Mouse (Mus musculus) kidney, embryonic 15.5 days (tissue): ENCODE data around the gene Rb1. TPM values are rescaled to one million over a fixed set of nuclear protein-coding genes. Genes with fewer than 3 reads are reported as not detected.

Experiments used
- ATAC-seq: fragments of 200-750 bp; cut with Nextera tagmentation; replicated peaks from 2 replicates; pipeline ENCODE4 v1.8.0; 2017; ENCODE audit warnings: moderate TSS enrichment; ENCODE audit not compliant: low FRiP score
- H3K27ac ChIP-seq: fragments of 300-500 bp; sonication (generic); 2 replicates; pipeline ENCODE4 v1.5.1; 2015; ENCODE audit warnings: mild to moderate bottlenecking, inconsistent platforms
- H3K27me3 ChIP-seq: fragments of 300-500 bp; sonication (generic); 2 replicates; pipeline ENCODE4 v1.6.1; 2015; ENCODE audit warnings: inconsistent platforms
- H3K36me3 ChIP-seq: fragments of 300-500 bp; sonication (generic); 2 replicates; pipeline ENCODE4 v1.6.1; 2015; ENCODE audit warnings: inconsistent platforms
- H3K4me1 ChIP-seq: fragments of 300-500 bp; sonication (generic); 2 replicates; pipeline ENCODE4 v1.6.1; 2015; ENCODE audit warnings: inconsistent platforms
- H3K4me2 ChIP-seq: fragments of 300-500 bp; sonication (generic); 2 replicates; pipeline ENCODE4 v1.6.1; 2015; ENCODE audit warnings: moderate library complexity, mild to moderate bottlenecking, inconsistent platforms
- H3K4me3 ChIP-seq: fragments of 300-500 bp; sonication (generic); replicated peaks from 2 replicates; pipeline ENCODE4 v1.5.1; 2015; ENCODE audit warnings: mild to moderate bottlenecking, inconsistent platforms
- H3K9ac ChIP-seq: fragments of 300-500 bp; sonication (generic); 2 replicates; pipeline ENCODE4 v1.6.1; 2015; ENCODE audit warnings: mild to moderate bottlenecking, inconsistent platforms
- H3K9me3 ChIP-seq: fragments of 300-500 bp; sonication (generic); replicated peaks from 2 replicates; pipeline ENCODE4 v1.6.1; 2016; ENCODE audit warnings: inconsistent platforms
- WGBS: fragments of 180-500 bp; shearing (Covaris S2); methylation state at CpG from one replicate; pipeline ENCODE4 v1.1.7; 2015; ENCODE audit warnings: mixed read lengths; 5-methylcytosine and 5-hydroxymethylcytosine counted together
- polyA plus RNA-seq: library from polyadenylated mRNA; unstranded; fragments of >200 nt; fragmentation: Nextera tagmentation; extraction: Ambion mirVana; gene quantifications from 2 replicates; pipeline ENCODE4 v1.2.1, GENCODE M21; 2015

Rb1 gene
- polyA plus RNA-seq, 1 experiment from 2014 or later, result 16.2 TPM

GRCm38 (mm10) chr14:73363782-73364181, 38.2 kb upstream of the Rb1 start:
- Histone ChIP-seq H3K4me2 (no peak overlapping the region), H3K4me1 (0 out of 2 replicates have a peak, but pooled peaks cover 4% of the 10 kb centered on the region), H3K4me3 (no peak overlapping the region), H3K27me3 (no peaks in the 10 kb centered on the region), H3K27ac (no peak overlapping the region), H3K36me3 (peaks cover 97% of the 10 kb centered on the region), H3K9me3 (no peaks in the 10 kb centered on the region), H3K9ac (no peak overlapping the region)
- ATAC-seq, result no peak
- WGBS, result 95% methylated on average over 11 of the region's 11 CpGs

- H3K4me3 ChIP-seq, result no peak overlapping the region
- WGBS, result 94% methylated on average over 8 of the region's 8 CpGs
- peaks cover 11% of the 10 kb centered on the region; the same call in 1 of the 2 replicates for H3K4me1 ChIP-seq
- H3K36me3 ChIP-seq, result peaks cover 66% of the 10 kb centered on the region
- ATAC-seq, result no peak
- no peaks in the 10 kb centered on the region for H3K9me3 ChIP-seq
- no peaks in the 10 kb centered on the region for H3K27me3 ChIP-seq
- no peak overlapping the region for H3K4me2 ChIP-seq
- no peak overlapping the region for H3K9ac ChIP-seq
- no peak overlapping the region for H3K27ac ChIP-seq
These were observed 29.1 kb upstream of the Rb1 start for GRCm38 (mm10) chr14:73354700-73355099.

GRCm38 (mm10) chr14:73351118-73351517, 25.5 kb upstream of the Rb1 start:
- 81% methylated on average over 5 of the region's 5 CpGs for WGBS
- Histone ChIP-seq H3K9me3 (no peaks in the 10 kb centered on the region), H3K9ac (no peak overlapping the region), H3K27ac (peak overlapping the region; percentile 82), H3K36me3 (peaks cover 30% of the 10 kb centered on the region), H3K4me1 (peaks cover 19% of the 10 kb centered on the region), H3K4me3 (no peak overlapping the region), H3K27me3 (no peaks in the 10 kb centered on the region), H3K4me2 (no peak overlapping the region)
- ATAC-seq, result peak; percentile 57

GRCm38 (mm10) chr14:73350029-73350428, 24.4 kb upstream of the Rb1 start:
- ATAC-seq, result no peak
- no peaks in the 10 kb centered on the region for H3K9me3 ChIP-seq
- H3K4me1 ChIP-seq, result peaks cover 19% of the 10 kb centered on the region
- no peak overlapping the region for H3K4me3 ChIP-seq
- no peak overlapping the region for H3K4me2 ChIP-seq
- peaks cover 20% of the 10 kb centered on the region for H3K36me3 ChIP-seq
- H3K27me3 ChIP-seq, result no peaks in the 10 kb centered on the region
- H3K27ac ChIP-seq, result peak overlapping the region; percentile 82
- WGBS, result 60% methylated on average over 1 of the region's 1 CpGs
- no peak overlapping the region for H3K9ac ChIP-seq

GRCm38 (mm10) chr14:73349061-73349670, 23.5 kb upstream of the Rb1 start:
- Histone ChIP-seq H3K4me1 (peaks cover 19% of the 10 kb centered on the region), H3K4me3 (no peak overlapping the region), H3K27me3 (no peaks in the 10 kb centered on the region), H3K9ac (no peak overlapping the region), H3K27ac (peak overlapping the region; percentile 64), H3K36me3 (peaks cover 14% of the 10 kb centered on the region; the same call in 1 of the 2 replicates), H3K4me2 (no peak overlapping the region), H3K9me3 (no peaks in the 10 kb centered on the region)
- WGBS, result 43% methylated on average over 7 of the region's 7 CpGs
- ATAC-seq, result no peak

GRCm38 (mm10) chr14:73347302-73347701, 21.7 kb upstream of the Rb1 start:
- WGBS, result 55% methylated on average over 9 of the region's 9 CpGs
- Histone ChIP-seq H3K4me3 (no peak overlapping the region), H3K4me2 (no peak overlapping the region), H3K9ac (no peak overlapping the region), H3K27me3 (no peaks in the 10 kb centered on the region), H3K27ac (peak overlapping the region; percentile 64; the same call in 1 of the 2 replicates), H3K9me3 (no peaks in the 10 kb centered on the region), H3K4me1 (peaks cover 19% of the 10 kb centered on the region), H3K36me3 (no peaks in the 10 kb centered on the region)
- no peak for ATAC-seq

GRCm38 (mm10) chr14:73345614-73346013, 20.0 kb upstream of the Rb1 start:
- no peak overlapping the region for H3K27ac ChIP-seq
- ATAC-seq, result no peak
- H3K4me1 ChIP-seq, result peaks cover 15% of the 10 kb centered on the region
- H3K9ac ChIP-seq, result no peak overlapping the region
- H3K36me3 ChIP-seq, result no peaks in the 10 kb centered on the region
- no peak overlapping the region for H3K4me2 ChIP-seq
- H3K27me3 ChIP-seq, result no peaks in the 10 kb centered on the region
- WGBS, result 91% methylated on average over 4 of the region's 4 CpGs
- no peak overlapping the region for H3K4me3 ChIP-seq
- no peaks in the 10 kb centered on the region for H3K9me3 ChIP-seq

GRCm38 (mm10) chr14:73340051-73340755, 14.6 kb upstream of the Rb1 start:
- H3K9ac ChIP-seq, result no peak overlapping the region
- no peak for ATAC-seq
- no peak overlapping the region for H3K4me3 ChIP-seq
- H3K4me2 ChIP-seq, result no peak overlapping the region
- no peak overlapping the region for H3K27ac ChIP-seq
- H3K4me1 ChIP-seq, result no peaks in the 10 kb centered on the region
- H3K27me3 ChIP-seq, result no peaks in the 10 kb centered on the region
- no peaks in the 10 kb centered on the region for H3K36me3 ChIP-seq
- 48% methylated on average over 6 of the region's 6 CpGs for WGBS
- H3K9me3 ChIP-seq, result no peaks in the 10 kb centered on the region

GRCm38 (mm10) chr14:73339615-73340014, 14.0 kb upstream of the Rb1 start:
- Histone ChIP-seq H3K36me3 (no peaks in the 10 kb centered on the region), H3K9ac (no peak overlapping the region), H3K27me3 (no peaks in the 10 kb centered on the region), H3K4me2 (no peak overlapping the region), H3K4me1 (no peaks in the 10 kb centered on the region), H3K4me3 (no peak overlapping the region), H3K27ac (no peak overlapping the region), H3K9me3 (no peaks in the 10 kb centered on the region)
- ATAC-seq, result no peak
- 72% methylated on average over 3 of the region's 3 CpGs for WGBS

GRCm38 (mm10) chr14:73336316-73337080, 10.9 kb upstream of the Rb1 start:
- no peak overlapping the region for H3K4me3 ChIP-seq
- no peaks in the 10 kb centered on the region for H3K4me1 ChIP-seq
- H3K9me3 ChIP-seq, result no peaks in the 10 kb centered on the region
- WGBS, result 70% methylated on average over 6 of the region's 6 CpGs
- H3K27me3 ChIP-seq, result no peaks in the 10 kb centered on the region
- no peak overlapping the region for H3K4me2 ChIP-seq
- no peak overlapping the region for H3K27ac ChIP-seq
- H3K9ac ChIP-seq, result no peak overlapping the region
- H3K36me3 ChIP-seq, result no peaks in the 10 kb centered on the region
- ATAC-seq, result no peak

- Histone ChIP-seq H3K27me3 (no peaks in the 10 kb centered on the region), H3K9me3 (no peaks in the 10 kb centered on the region), H3K4me1 (no peaks in the 10 kb centered on the region), H3K36me3 (no peaks in the 10 kb centered on the region), H3K4me3 (no peak overlapping the region), H3K9ac (no peak overlapping the region), H3K27ac (no peak overlapping the region), H3K4me2 (no peak overlapping the region)
- 84% methylated on average over 22 of the region's 22 CpGs for WGBS
- ATAC-seq, result no peak
These were observed 9.5 kb upstream of the Rb1 start for GRCm38 (mm10) chr14:73334926-73335805.
